Mouse (Mus musculus) kidney, adult 18-20 months (tissue): ENCODE measurements around the gene Nit1.

Source experiments
- DNase-seq: peaks from one replicate; pipeline ENCODE4 v3.0.0; 2021

Gene Nit1

GRCm38 (mm10) chr1:171288328-171288727, 57.1 kb downstream of the Nit1 start:
- no peak for DNase-seq
